Mouse (Mus musculus): ENCODE measurements around the gene Heatr3.

The Heatr3 gene

GRCm38 (mm10) chr8:88221353-88221752 is 83.7 kb downstream of the Heatr3 start:
- Histone ChIP-seq H3K4me3 (replicated peaks; ENCODE audit: low read length) (no peak overlapping the region), H3K4me1 (replicated peaks; ENCODE audit: low read depth, low read length) (peaks cover 43% of the 10 kb centered on the region), H3K9me3 (ENCODE audit: low read length) (no peaks in the 10 kb centered on the region), H3K36me3 (ENCODE audit: insufficient read depth, low read length) (peaks cover 25% of the 10 kb centered on the region), H3K27me3 (ENCODE audit: insufficient read depth, low read length) (no peaks in the 10 kb centered on the region)
- TF ChIP-seq NANOG (IDR thresholded peaks at IDR 0.05; ENCODE audit: borderline replicate concordance, low read length) (no peak), POU5F1 (IDR thresholded peaks at IDR 0.05; ENCODE audit: borderline replicate concordance, low read length) (no peak), CTCF (conservative IDR thresholded peaks at IDR 0.05; ENCODE audit: low read length) (no peak)
